Mouse (Mus musculus): ENCODE results near the gene Ctsw. TPM values are rescaled to one million over a fixed set of nuclear protein-coding genes. Genes with fewer than 3 reads are reported as not detected.
A peak's percentile ranks its signal among the peaks of the same experiment; 100 is the strongest.

Ctsw gene
- polyA plus RNA-seq, 1 experiment from 2014 or later: 3.7 TPM

GRCm38 (mm10) chr19:5472857-5473256 lies 4.5 kb upstream of the Ctsw start:
- 76% methylated on average over 3 of the region's 3 CpGs for WGBS
- no peak overlapping the region for H3K4me2 ChIP-seq (replicated peaks)
- no peak overlapping the region for H3K9ac ChIP-seq
- H3K9me3 ChIP-seq (replicated peaks): no peaks in the 10 kb centered on the region
- peaks cover 24% of the 10 kb centered on the region for H3K4me1 ChIP-seq
- H3K4me3 ChIP-seq: no peak overlapping the region
- H3K27me3 ChIP-seq: no peaks in the 10 kb centered on the region
- H3K27ac ChIP-seq: no peak overlapping the region
- no peak for ATAC-seq (ENCODE audit: low FRiP score)
- 0 out of 2 replicates have a peak, but pooled peaks cover 2% of the 10 kb centered on the region for H3K36me3 ChIP-seq

- Histone ChIP-seq H3K9ac (no peak overlapping the region), H3K27me3 (no peaks in the 10 kb centered on the region), H3K4me2 (replicated peaks) (no peak overlapping the region), H3K4me1 (peaks cover 24% of the 10 kb centered on the region), H3K27ac (no peak overlapping the region), H3K36me3 (peaks cover 9% of the 10 kb centered on the region), H3K9me3 (replicated peaks) (no peaks in the 10 kb centered on the region), H3K4me3 (no peak overlapping the region)
- WGBS: 39% methylated on average over 5 of the region's 5 CpGs
- no peak for ATAC-seq (ENCODE audit: low FRiP score)
Observed at GRCm38 (mm10) chr19:5471846-5472245, 3.5 kb upstream of the Ctsw start.

GRCm38 (mm10) chr19:5466916-5467500 lies 1.3 kb downstream of the Ctsw start:
- Histone ChIP-seq H3K4me3 (no peak overlapping the region), H3K9me3 (replicated peaks) (no peaks in the 10 kb centered on the region), H3K4me2 (replicated peaks) (no peak overlapping the region), H3K36me3 (peaks cover 44% of the 10 kb centered on the region), H3K9ac (no peak overlapping the region), H3K27ac (no peak overlapping the region), H3K4me1 (peaks cover 10% of the 10 kb centered on the region), H3K27me3 (no peaks in the 10 kb centered on the region)
- ATAC-seq (ENCODE audit: low FRiP score): no peak
- WGBS: 92% methylated on average over 6 of the region's 6 CpGs

- ATAC-seq (ENCODE audit: low FRiP score): no peak
- Histone ChIP-seq H3K36me3 (peaks cover 44% of the 10 kb centered on the region), H3K4me1 (peaks cover 20% of the 10 kb centered on the region), H3K9ac (no peak overlapping the region), H3K4me3 (no peak overlapping the region), H3K27ac (no peak overlapping the region), H3K9me3 (replicated peaks) (no peaks in the 10 kb centered on the region), H3K4me2 (replicated peaks) (no peak overlapping the region), H3K27me3 (no peaks in the 10 kb centered on the region)
- 93% methylated on average over 8 of the region's 8 CpGs for WGBS
Observed at GRCm38 (mm10) chr19:5465037-5465436, 3.3 kb downstream of the Ctsw start.

GRCm38 (mm10) chr19:5463791-5464562 lies 4.3 kb downstream of the Ctsw start:
- H3K9ac ChIP-seq: peak overlapping the region; percentile 51
- H3K27ac ChIP-seq: 0 out of 2 replicates have a peak overlapping the region, but pooled peaks have one; percentile 25
- peaks cover 23% of the 10 kb centered on the region for H3K4me1 ChIP-seq
- H3K9me3 ChIP-seq (replicated peaks): no peaks in the 10 kb centered on the region
- peak; percentile 57 for ATAC-seq (ENCODE audit: low FRiP score)
- peak overlapping the region; percentile 48 for H3K4me2 ChIP-seq (replicated peaks)
- peak overlapping the region; percentile 21 for H3K4me3 ChIP-seq
- peaks cover 44% of the 10 kb centered on the region for H3K36me3 ChIP-seq
- WGBS: 40% methylated on average over 15 of the region's 15 CpGs
- peaks cover 5% of the 10 kb centered on the region; the same call in 1 of the 2 replicates for H3K27me3 ChIP-seq

GRCm38 (mm10) chr19:5463212-5463611 lies 5.1 kb downstream of the Ctsw start:
- Histone ChIP-seq H3K9me3 (replicated peaks) (no peaks in the 10 kb centered on the region), H3K4me3 (0 out of 2 replicates have a peak overlapping the region, but pooled peaks have one; percentile 5), H3K27ac (no peak overlapping the region), H3K27me3 (peaks cover 11% of the 10 kb centered on the region; the same call in 1 of the 2 replicates), H3K36me3 (peaks cover 44% of the 10 kb centered on the region), H3K9ac (no peak overlapping the region), H3K4me1 (peaks cover 23% of the 10 kb centered on the region), H3K4me2 (replicated peaks) (no peak overlapping the region)
- ATAC-seq (ENCODE audit: low FRiP score): no peak
- WGBS: 87% methylated on average over 9 of the region's 9 CpGs

GRCm38 (mm10) chr19:5461411-5461810 lies 6.9 kb downstream of the Ctsw start:
- no peak for ATAC-seq (ENCODE audit: low FRiP score)
- WGBS: 89% methylated on average over 6 of the region's 6 CpGs

GRCm38 (mm10) chr19:5460465-5460911 lies 7.8 kb downstream of the Ctsw start, which contains the start of gene Fibp:
Fibp (plus strand) TSS chr19:5460615.
- H3K36me3 ChIP-seq: peaks cover 21% of the 10 kb centered on the region
- peaks cover 11% of the 10 kb centered on the region; the same call in 1 of the 2 replicates for H3K27me3 ChIP-seq
- H3K4me3 ChIP-seq: peak within 1 kb of the TSS; percentile 54
- under 1% methylated on average over 32 of the region's 32 CpGs for WGBS
- H3K4me2 ChIP-seq (replicated peaks): peak within 1 kb of the TSS; percentile 94
- peak within 1 kb of the TSS; percentile 69 for H3K9ac ChIP-seq
- H3K9me3 ChIP-seq (replicated peaks): no peaks in the 10 kb centered on the region
- peak within 1 kb of the TSS; percentile 45 for H3K27ac ChIP-seq
- peaks cover 43% of the 10 kb centered on the region for H3K4me1 ChIP-seq
- peak; percentile 51 for ATAC-seq (ENCODE audit: low FRiP score)

More at GRCm38 (mm10) chr19:5461411-5461810, 6.9 kb downstream of the Ctsw start:
- Histone ChIP-seq H3K9ac (peak overlapping the region; percentile 69), H3K9me3 (replicated peaks) (no peaks in the 10 kb centered on the region), H3K4me3 (peak overlapping the region; percentile 54), H3K4me1 (peaks cover 34% of the 10 kb centered on the region), H3K27ac (no peak overlapping the region), H3K27me3 (peaks cover 11% of the 10 kb centered on the region; the same call in 1 of the 2 replicates), H3K4me2 (replicated peaks) (peak overlapping the region; percentile 94), H3K36me3 (peaks cover 30% of the 10 kb centered on the region)

GRCm38 (mm10) chr19:5459896-5460295 lies 8.4 kb downstream of the Ctsw start:
- Histone ChIP-seq H3K4me1 (peaks cover 49% of the 10 kb centered on the region), H3K9me3 (replicated peaks) (no peaks in the 10 kb centered on the region), H3K4me3 (peak overlapping the region; percentile 54), H3K27me3 (peaks cover 11% of the 10 kb centered on the region; the same call in 1 of the 2 replicates), H3K36me3 (peaks cover 15% of the 10 kb centered on the region), H3K4me2 (replicated peaks) (peak overlapping the region; percentile 94), H3K9ac (peak overlapping the region; percentile 69), H3K27ac (no peak overlapping the region)
- WGBS: 29% methylated on average over 3 of the region's 3 CpGs
- no peak for ATAC-seq (ENCODE audit: low FRiP score)

- peaks cover 45% of the 10 kb centered on the region for H3K4me1 ChIP-seq
- 72% methylated on average over 7 of the region's 7 CpGs for WGBS
- peaks cover 12% of the 10 kb centered on the region for H3K36me3 ChIP-seq
Observed at GRCm38 (mm10) chr19:5459019-5459418, 9.3 kb downstream of the Ctsw start.

GRCm38 (mm10) chr19:5457746-5458442 lies 10.4 kb downstream of the Ctsw start, which contains the start of gene Ccdc85b:
Ccdc85b (minus strand) TSS chr19:5457894.
- peaks cover 40% of the 10 kb centered on the region for H3K4me1 ChIP-seq
- ATAC-seq (ENCODE audit: low FRiP score): 0 out of 2 replicates have a peak, but pooled peaks have one; percentile 17
- peak within 1 kb of the TSS; percentile 77 for H3K4me3 ChIP-seq
- H3K27ac ChIP-seq: peak within 1 kb of the TSS; percentile 94
- H3K36me3 ChIP-seq: peaks cover 5% of the 10 kb centered on the region
- H3K4me2 ChIP-seq (replicated peaks): peak within 1 kb of the TSS; percentile 99
- H3K9ac ChIP-seq: peak within 1 kb of the TSS; percentile 87
- peaks cover 11% of the 10 kb centered on the region; the same call in 1 of the 2 replicates for H3K27me3 ChIP-seq
- H3K9me3 ChIP-seq (replicated peaks): no peaks in the 10 kb centered on the region
- 18% methylated on average over 14 of the region's 14 CpGs for WGBS

More at GRCm38 (mm10) chr19:5459019-5459418, 9.3 kb downstream of the Ctsw start:
- H3K27ac ChIP-seq: no peak overlapping the region
- no peak for ATAC-seq (ENCODE audit: low FRiP score)
- no peak overlapping the region for H3K4me2 ChIP-seq (replicated peaks)
- H3K9me3 ChIP-seq (replicated peaks): no peaks in the 10 kb centered on the region
- peaks cover 11% of the 10 kb centered on the region; the same call in 1 of the 2 replicates for H3K27me3 ChIP-seq
- no peak overlapping the region for H3K4me3 ChIP-seq
- H3K9ac ChIP-seq: no peak overlapping the region

Data from hindbrain, embryonic 12.5 days (tissue).